Mouse (Mus musculus): ENCODE results near the gene Gm49450. TPM values are rescaled to one million over a fixed set of nuclear protein-coding genes. Genes with fewer than 3 reads are reported as not detected.
"Not testable (repeated sequence)": the region's sequence is repeated elsewhere in the genome, so short reads cannot be mapped to it uniquely, and the experiment has no call there.

Gene Gm49450
- polyA plus RNA-seq, 1 experiment: not detected

GRCm38 (mm10) chr15:98959531-98959930 is 6.2 kb upstream of the Gm49450 start:
- H3K27ac ChIP-seq (ENCODE audit: insufficient read depth, low read depth, low read length): no peak overlapping the region
- H3K4me3 ChIP-seq (ENCODE audit: insufficient read depth, low read depth, low read length): no peak overlapping the region
- H3K4me1 ChIP-seq (ENCODE audit: control insufficient read depth, insufficient read depth, low read length): peaks cover 3% of the 10 kb centered on the region
- TF ChIP-seq CTCF (IDR thresholded peaks at IDR 0.05; ENCODE audit: insufficient read depth, low read depth, low read length): no peak
- TF ChIP-seq POLR2A (IDR thresholded peaks at IDR 0.05; ENCODE audit: insufficient read depth, low read depth, low read length): no peak
- WGBS: 92% methylated on average over 3 of the region's 3 CpGs

GRCm38 (mm10) chr15:98958901-98959420 is 5.6 kb upstream of the Gm49450 start:
- H3K27ac ChIP-seq (ENCODE audit: insufficient read depth, low read depth, low read length): no peak overlapping the region
- H3K4me1 ChIP-seq (ENCODE audit: control insufficient read depth, insufficient read depth, low read length): peaks cover 3% of the 10 kb centered on the region
- WGBS: 88% methylated on average over 4 of the region's 4 CpGs
- no peak overlapping the region for H3K4me3 ChIP-seq (ENCODE audit: insufficient read depth, low read depth, low read length)
- TF ChIP-seq CTCF (IDR thresholded peaks at IDR 0.05; ENCODE audit: insufficient read depth, low read depth, low read length) (no peak), POLR2A (IDR thresholded peaks at IDR 0.05; ENCODE audit: insufficient read depth, low read depth, low read length) (no peak)

DNA sequence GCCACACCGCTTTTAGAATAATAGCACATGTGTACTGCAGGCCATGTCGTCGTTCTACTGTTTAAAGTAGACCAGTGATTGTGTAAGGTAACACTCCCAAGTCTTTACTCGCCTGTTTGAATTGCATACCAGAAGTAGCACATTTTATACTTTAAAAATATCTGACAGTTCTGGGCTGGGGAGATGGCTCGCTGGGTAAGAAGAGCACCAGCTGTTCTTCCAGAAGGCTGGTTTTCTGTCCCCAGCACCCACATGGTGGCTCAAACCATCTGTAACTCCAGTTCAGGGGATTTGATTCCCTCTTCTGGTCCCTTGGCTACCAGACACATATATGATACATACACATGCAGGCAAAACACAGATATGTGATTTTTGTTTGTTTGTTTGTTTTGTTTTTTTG is 4.1 kb upstream of the Gm49450 start:
- Histone ChIP-seq H3K4me3 (ENCODE audit: insufficient read depth, low read depth, low read length) (no peak overlapping the region), H3K27ac (ENCODE audit: insufficient read depth, low read depth, low read length) (no peak overlapping the region), H3K4me1 (ENCODE audit: control insufficient read depth, insufficient read depth, low read length) (peaks cover 3% of the 10 kb centered on the region)
- 60% methylated on average over 5 of the region's 5 CpGs for WGBS
- TF ChIP-seq POLR2A (IDR thresholded peaks at IDR 0.05; ENCODE audit: insufficient read depth, low read depth, low read length) (no peak), CTCF (IDR thresholded peaks at IDR 0.05; ENCODE audit: insufficient read depth, low read depth, low read length) (no peak)

DNA sequence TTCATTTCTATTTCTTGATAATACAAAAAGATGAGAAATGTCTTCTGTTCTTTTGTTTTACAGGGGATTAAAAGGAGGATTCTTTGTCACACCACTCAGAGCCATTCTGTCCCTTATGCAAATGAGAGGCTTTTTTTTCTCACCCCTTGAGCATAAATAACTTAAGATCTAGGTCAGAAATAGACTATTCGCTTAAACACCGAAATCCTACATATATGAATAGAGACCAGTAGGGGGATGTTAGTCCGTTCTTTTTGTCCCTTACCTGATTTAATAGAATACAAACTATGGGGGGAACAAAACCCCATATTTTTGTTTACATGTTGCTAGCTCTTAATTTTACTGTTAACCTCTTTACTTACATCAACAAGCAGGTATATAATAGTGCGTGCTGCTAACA is 2.6 kb upstream of the Gm49450 start:
- TF ChIP-seq POLR2A (IDR thresholded peaks at IDR 0.05; ENCODE audit: insufficient read depth, low read depth, low read length) (no peak), CTCF (IDR thresholded peaks at IDR 0.05; ENCODE audit: insufficient read depth, low read depth, low read length) (no peak)
- no peak overlapping the region for H3K4me3 ChIP-seq (ENCODE audit: insufficient read depth, low read depth, low read length)
- H3K4me1 ChIP-seq (ENCODE audit: control insufficient read depth, insufficient read depth, low read length): peaks cover 5% of the 10 kb centered on the region
- 41% methylated on average over 4 of the region's 4 CpGs for WGBS
- no peak overlapping the region for H3K27ac ChIP-seq (ENCODE audit: insufficient read depth, low read depth, low read length)

- Histone ChIP-seq H3K27ac (ENCODE audit: insufficient read depth, low read depth, low read length) (peak overlapping the region; percentile 99), H3K4me1 (ENCODE audit: control insufficient read depth, insufficient read depth, low read length) (peaks cover 6% of the 10 kb centered on the region), H3K4me3 (ENCODE audit: insufficient read depth, low read depth, low read length) (no peak overlapping the region)
- WGBS: 19% methylated on average over 4 of the region's 4 CpGs
- TF ChIP-seq CTCF (IDR thresholded peaks at IDR 0.05; ENCODE audit: insufficient read depth, low read depth, low read length): no peak
- no peak for TF ChIP-seq POLR2A (IDR thresholded peaks at IDR 0.05; ENCODE audit: insufficient read depth, low read depth, low read length)
These were observed 2.0 kb upstream of the Gm49450 start for GRCm38 (mm10) chr15:98955324-98955723.

GRCm38 (mm10) chr15:98954425-98955253 is 1.3 kb upstream of the Gm49450 start:
- 7% methylated on average over 14 of the region's 14 CpGs for WGBS
- H3K4me1 ChIP-seq (ENCODE audit: control insufficient read depth, insufficient read depth, low read length): peaks cover 6% of the 10 kb centered on the region
- H3K4me3 ChIP-seq (ENCODE audit: insufficient read depth, low read depth, low read length): peak overlapping the region; percentile 36
- peak overlapping the region; percentile 99 for H3K27ac ChIP-seq (ENCODE audit: insufficient read depth, low read depth, low read length)
- TF ChIP-seq CTCF (IDR thresholded peaks at IDR 0.05; ENCODE audit: insufficient read depth, low read depth, low read length) (no peak), POLR2A (IDR thresholded peaks at IDR 0.05; ENCODE audit: insufficient read depth, low read depth, low read length) (no peak)

DNA sequence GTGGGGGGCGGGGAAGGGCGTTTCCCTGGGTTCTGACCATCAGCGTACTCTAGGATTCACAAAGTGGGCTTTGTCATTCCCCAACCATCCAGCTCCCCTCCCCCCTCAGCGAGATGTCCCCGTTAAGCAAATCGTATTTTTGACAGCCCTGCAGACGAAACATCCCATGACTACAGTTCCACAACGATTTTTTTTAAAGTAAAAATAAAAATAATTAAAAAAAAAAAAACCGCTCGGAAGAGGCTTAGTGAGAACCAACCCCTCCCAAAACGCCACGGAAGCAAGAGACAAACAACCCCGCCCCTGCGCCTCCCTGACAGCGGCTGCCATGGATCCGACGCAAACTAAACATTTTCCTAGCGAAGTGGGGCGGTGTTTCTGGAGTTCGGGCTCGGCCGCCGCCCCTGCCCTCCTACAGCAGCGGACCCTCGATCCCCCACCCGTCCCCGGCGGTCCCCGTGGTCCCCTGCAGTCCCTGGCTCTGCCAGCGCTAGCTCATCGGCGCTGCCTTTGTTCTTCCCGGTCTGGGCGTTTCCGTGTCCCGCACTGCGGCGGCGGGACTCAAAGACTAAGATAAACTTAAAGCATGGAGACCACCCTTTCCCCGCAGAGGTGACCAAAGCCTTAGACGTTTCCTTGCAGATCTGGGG is 475 bp downstream of the Gm49450 start:
- WGBS: under 1% methylated on average over 41 of the region's 41 CpGs

GRCm38 (mm10) chr15:98952063-98952455 is 1.3 kb downstream of the Gm49450 start:
- Histone ChIP-seq H3K4me3 (ENCODE audit: insufficient read depth, low read depth, low read length) (peak overlapping the region; percentile 67), H3K4me1 (ENCODE audit: control insufficient read depth, insufficient read depth, low read length) (peaks cover 8% of the 10 kb centered on the region), H3K27ac (ENCODE audit: insufficient read depth, low read depth, low read length) (peak overlapping the region; percentile 69)
- TF ChIP-seq POLR2A (IDR thresholded peaks at IDR 0.05; ENCODE audit: insufficient read depth, low read depth, low read length): no peak
- TF ChIP-seq CTCF (IDR thresholded peaks at IDR 0.05; ENCODE audit: insufficient read depth, low read depth, low read length): no peak
- 2% methylated on average over 5 of the region's 5 CpGs for WGBS

More for the DNA sequence above, 475 bp downstream of the Gm49450 start:
- peak overlapping the region; percentile 92 for H3K27ac ChIP-seq (ENCODE audit: insufficient read depth, low read depth, low read length)
- TF ChIP-seq POLR2A (IDR thresholded peaks at IDR 0.05; ENCODE audit: insufficient read depth, low read depth, low read length) (no peak), CTCF (IDR thresholded peaks at IDR 0.05; ENCODE audit: insufficient read depth, low read depth, low read length) (peak; percentile 59; the same call in 1 of the 2 replicates)
- H3K4me3 ChIP-seq (ENCODE audit: insufficient read depth, low read depth, low read length): peak overlapping the region; percentile 62
- H3K4me1 ChIP-seq (ENCODE audit: control insufficient read depth, insufficient read depth, low read length): peaks cover 8% of the 10 kb centered on the region

GRCm38 (mm10) chr15:98951122-98952062 is 2.0 kb downstream of the Gm49450 start:
- peak overlapping the region; percentile 67 for H3K4me3 ChIP-seq (ENCODE audit: insufficient read depth, low read depth, low read length)
- not testable (repeated sequence) for H3K27ac ChIP-seq (ENCODE audit: insufficient read depth, low read depth, low read length); H3K4me1 ChIP-seq (ENCODE audit: control insufficient read depth, insufficient read depth, low read length)
- WGBS: 12% methylated on average over 11 of the region's 15 CpGs
